Mouse (Mus musculus) forebrain, postnatal 0 days (tissue): ENCODE measurements around the gene Ttyh2. TPM values are rescaled to one million over a fixed set of nuclear protein-coding genes. Genes with fewer than 3 reads are reported as not detected.

Experiments used
- ATAC-seq: fragments of 200-750 bp; cut with Nextera tagmentation; 2 replicates; pipeline ENCODE4 v1.8.0; 2017; ENCODE audit warnings: mild to moderate bottlenecking, moderate library complexity
- DNase-seq: peaks from one replicate; pipeline ENCODE4 v3.0.0-alpha.2; 2015
- H3K27ac ChIP-seq: fragments of 300-500 bp; sonication (generic); 2 replicates; pipeline ENCODE4 v1.5.1; 2014; ENCODE audit warnings: low read depth, mild to moderate bottlenecking, antibody characterized with exemption, low read length, moderate library complexity, mixed read lengths
- H3K27me3 ChIP-seq: fragments of 300-500 bp; sonication (generic); 2 replicates; pipeline ENCODE4 v1.6.1; 2014; ENCODE audit warnings: mild to moderate bottlenecking, low read length, mixed read lengths; ENCODE audit not compliant: insufficient read depth
- H3K36me3 ChIP-seq: fragments of 300-500 bp; sonication (generic); 2 replicates; pipeline ENCODE4 v1.6.1; 2014; ENCODE audit warnings: mild to moderate bottlenecking, moderate library complexity; ENCODE audit not compliant: insufficient read depth
- H3K4me1 ChIP-seq: fragments of 300-500 bp; sonication (generic); 2 replicates; pipeline ENCODE4 v1.6.1; 2014; ENCODE audit warnings: antibody characterized with exemption; ENCODE audit not compliant: insufficient read depth
- H3K4me2 ChIP-seq: fragments of 300-500 bp; sonication (generic); 2 replicates; pipeline ENCODE4 v1.6.1; 2014; ENCODE audit warnings: low read depth, mild to moderate bottlenecking, moderate library complexity
- H3K4me3 ChIP-seq: fragments of 300-500 bp; sonication (generic); 2 replicates; pipeline ENCODE4 v1.5.1; 2014; ENCODE audit warnings: low read depth, low read length, mixed read lengths
- H3K9ac ChIP-seq: fragments of 300-500 bp; sonication (generic); 2 replicates; pipeline ENCODE4 v1.6.1; 2014; ENCODE audit warnings: mild to moderate bottlenecking
- H3K9me3 ChIP-seq: fragments of 300-500 bp; sonication (generic); 2 replicates; pipeline ENCODE4 v1.6.1; 2016; ENCODE audit warnings: low read length
- CTCF ChIP-seq: sonication (generic); IDR thresholded peaks from 2 replicates; pipeline ENCODE4 v1.5.1; 2016; ENCODE audit warnings: antibody characterized with exemption, control low read depth, low read depth
- WGBS: fragments of 180-500 bp; shearing (Covaris S2); extraction: QIAGEN DNeasy Blood & Tissue Kit; methylation state at CpG from one replicate; pipeline ENCODE4 v1.1.7; 2014; 5-methylcytosine and 5-hydroxymethylcytosine counted together
- polyA plus RNA-seq: library from polyadenylated mRNA; unstranded; fragments of >200 nt; fragmentation: Nextera tagmentation; extraction: Ambion mirVana; gene quantifications from 2 replicates; pipeline ENCODE4 v1.2.1, GENCODE M21; 2015
- total RNA-seq: library from RNA; depleted of rRNA; stranded (reverse); fragments of >200 nt; gene quantifications from 2 replicates; pipeline ENCODE4 v1.2.3, GENCODE M21; 2014

Gene Ttyh2
- total and polyA plus RNA-seq, 2 experiments from 2014 or later, result 26.4 to 29.9 TPM

GRCm38 (mm10) chr11:114685526-114686040, 10.4 kb downstream of the Ttyh2 start:
- Histone ChIP-seq H3K9ac (no peak overlapping the region), H3K27ac (no peak overlapping the region), H3K4me3 (no peak overlapping the region), H3K36me3 (no peaks in the 10 kb centered on the region), H3K27me3 (no peaks in the 10 kb centered on the region), H3K4me2 (no peak overlapping the region), H3K9me3 (no peaks in the 10 kb centered on the region), H3K4me1 (no peaks in the 10 kb centered on the region)
- DNase-seq (no peak), ATAC-seq (no peak)
- 80% methylated on average over 9 of the region's 9 CpGs for WGBS
- TF ChIP-seq CTCF, result no peak

GRCm38 (mm10) chr11:114686221-114686959, 11.2 kb downstream of the Ttyh2 start:
- WGBS, result 88% methylated on average over 16 of the region's 16 CpGs

DNA sequence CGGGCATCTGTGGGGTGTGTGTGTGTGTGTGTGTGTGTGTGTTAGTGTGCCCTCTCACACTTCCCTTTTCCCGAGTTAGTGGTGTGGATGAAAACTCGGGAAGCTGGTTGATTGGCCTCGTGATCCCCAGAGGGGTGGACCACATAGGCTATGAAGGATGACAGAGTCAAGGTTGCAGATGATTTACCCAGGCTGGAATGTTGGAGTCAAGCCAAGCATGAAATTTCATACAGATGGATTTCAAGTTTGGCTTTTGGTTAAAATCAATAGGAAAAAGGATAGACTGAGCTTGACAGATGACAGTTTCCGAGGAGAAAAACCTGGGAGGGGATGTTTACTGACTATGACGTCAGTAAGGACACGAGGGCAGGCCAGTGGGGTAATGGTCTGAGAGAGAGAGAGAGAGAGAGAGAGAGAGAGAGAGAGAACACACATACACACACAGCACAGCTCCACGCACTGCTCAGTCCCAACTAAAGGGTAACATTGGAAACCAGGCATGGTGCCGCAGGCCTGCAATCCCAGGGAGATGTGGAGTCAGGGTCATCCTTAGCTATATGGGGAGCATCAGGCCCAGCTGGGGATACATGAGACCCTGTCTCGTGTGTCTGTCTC, 12.4 kb downstream of the Ttyh2 start:
- Histone ChIP-seq H3K36me3 (no peaks in the 10 kb centered on the region), H3K4me1 (no peaks in the 10 kb centered on the region), H3K9ac (no peak overlapping the region), H3K27me3 (no peaks in the 10 kb centered on the region), H3K4me3 (no peak overlapping the region), H3K27ac (no peak overlapping the region; the same call in 1 of the 2 replicates), H3K9me3 (no peaks in the 10 kb centered on the region), H3K4me2 (no peak overlapping the region)
- DNase-seq, result no peak
- ATAC-seq, result no peak
- 63% methylated on average over 10 of the region's 10 CpGs for WGBS
- TF ChIP-seq CTCF, result no peak

More at GRCm38 (mm10) chr11:114686221-114686959, 11.2 kb downstream of the Ttyh2 start:
- ATAC-seq, result peak; percentile 66
- H3K27ac ChIP-seq, result no peak overlapping the region
- no peak overlapping the region for H3K4me2 ChIP-seq
- H3K4me1 ChIP-seq, result no peaks in the 10 kb centered on the region
- H3K9me3 ChIP-seq, result no peaks in the 10 kb centered on the region
- H3K4me3 ChIP-seq, result no peak overlapping the region
- no peak for TF ChIP-seq CTCF
- H3K27me3 ChIP-seq, result no peaks in the 10 kb centered on the region
- no peak for DNase-seq
- H3K9ac ChIP-seq, result no peak overlapping the region
- no peaks in the 10 kb centered on the region for H3K36me3 ChIP-seq

GRCm38 (mm10) chr11:114688729-114689128, 13.5 kb downstream of the Ttyh2 start:
- H3K4me2 ChIP-seq, result no peak overlapping the region
- no peak for TF ChIP-seq CTCF
- 88% methylated on average over 3 of the region's 3 CpGs for WGBS
- DNase-seq, result no peak
- H3K4me3 ChIP-seq, result no peak overlapping the region
- no peak for ATAC-seq
- H3K4me1 ChIP-seq, result no peaks in the 10 kb centered on the region
- no peaks in the 10 kb centered on the region for H3K36me3 ChIP-seq
- H3K9me3 ChIP-seq, result no peaks in the 10 kb centered on the region
- no peak overlapping the region for H3K27ac ChIP-seq
- no peaks in the 10 kb centered on the region for H3K27me3 ChIP-seq
- H3K9ac ChIP-seq, result no peak overlapping the region

DNA sequence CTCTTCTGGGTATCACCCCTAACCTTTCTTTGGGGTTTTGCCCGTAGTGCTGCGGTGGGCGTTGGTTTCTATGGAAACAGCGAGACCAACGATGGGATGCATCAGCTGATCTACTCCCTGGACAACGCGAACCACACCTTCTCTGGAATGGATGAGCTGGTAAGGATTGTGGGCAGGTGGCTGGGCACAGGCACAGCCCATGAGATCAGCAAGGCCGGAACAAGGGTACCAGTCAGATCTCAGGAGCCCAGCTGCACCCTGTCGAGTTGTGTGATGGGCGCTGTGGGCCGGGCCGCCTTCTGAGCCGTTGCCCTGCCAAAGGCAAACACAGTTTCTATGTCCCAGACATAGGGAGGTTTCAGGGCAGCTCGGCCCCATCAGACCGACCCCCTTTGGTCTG, 15.0 kb downstream of the Ttyh2 start:
- H3K4me2 ChIP-seq, result no peak overlapping the region
- WGBS, result 90% methylated on average over 15 of the region's 15 CpGs
- H3K4me1 ChIP-seq, result no peaks in the 10 kb centered on the region
- no peaks in the 10 kb centered on the region for H3K9me3 ChIP-seq
- DNase-seq, result no peak
- no peaks in the 10 kb centered on the region for H3K27me3 ChIP-seq
- no peak for ATAC-seq
- no peak for TF ChIP-seq CTCF
- no peak overlapping the region for H3K27ac ChIP-seq
- no peaks in the 10 kb centered on the region for H3K36me3 ChIP-seq
- H3K9ac ChIP-seq, result no peak overlapping the region
- H3K4me3 ChIP-seq, result no peak overlapping the region

- Histone ChIP-seq H3K36me3 (no peaks in the 10 kb centered on the region), H3K4me2 (no peak overlapping the region), H3K27me3 (no peaks in the 10 kb centered on the region), H3K4me1 (no peaks in the 10 kb centered on the region), H3K4me3 (no peak overlapping the region), H3K27ac (no peak overlapping the region), H3K9ac (no peak overlapping the region), H3K9me3 (no peaks in the 10 kb centered on the region)
- DNase-seq (no peak), ATAC-seq (no peak)
- 70% methylated on average over 6 of the region's 6 CpGs for WGBS
- TF ChIP-seq CTCF, result no peak
These were observed 16.4 kb downstream of the Ttyh2 start for GRCm38 (mm10) chr11:114691454-114692182.

- ATAC-seq, result no peak
- Histone ChIP-seq H3K4me2 (no peak overlapping the region), H3K4me1 (no peaks in the 10 kb centered on the region), H3K27me3 (no peaks in the 10 kb centered on the region), H3K9ac (no peak overlapping the region), H3K4me3 (no peak overlapping the region), H3K27ac (no peak overlapping the region), H3K9me3 (no peaks in the 10 kb centered on the region), H3K36me3 (no peaks in the 10 kb centered on the region)
- TF ChIP-seq CTCF, result no peak
- WGBS, result 47% methylated on average over 7 of the region's 7 CpGs
- no peak for DNase-seq
These were observed 17.4 kb downstream of the Ttyh2 start for GRCm38 (mm10) chr11:114692601-114693000.
